Mouse (Mus musculus): Measurements from ENCODE around the gene Hexa. TPM values are rescaled to one million over a fixed set of nuclear protein-coding genes. Genes with fewer than 3 reads are reported as not detected.
A peak's percentile ranks its signal among the peaks of the same experiment; 100 is the strongest.

The Hexa gene
- polyA plus RNA-seq, 1 experiment from 2014 or later, result 39.9 TPM

DNA sequence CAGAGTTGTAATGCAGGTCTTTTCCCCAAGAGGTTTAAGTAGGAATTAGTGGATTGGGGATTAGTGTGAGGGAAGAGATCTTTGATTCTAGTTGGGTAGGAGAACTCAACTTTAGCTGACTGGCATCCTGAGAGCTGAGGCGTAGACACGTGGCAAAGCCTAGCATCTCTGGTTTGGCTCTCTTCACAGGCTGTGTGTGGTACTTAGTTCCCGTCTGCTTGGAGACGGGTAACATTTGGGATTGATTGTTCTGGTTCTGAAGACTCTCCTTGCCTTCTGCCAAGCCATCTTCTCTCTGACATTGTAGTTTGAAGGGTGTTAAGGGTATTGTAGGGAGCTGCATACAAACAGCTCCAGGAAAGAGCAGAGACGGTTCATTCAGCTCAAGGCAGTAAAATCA, 13.3 kb downstream of the Hexa start:
- DNase-seq (ENCODE audit: low spot score), result no peak

DNA sequence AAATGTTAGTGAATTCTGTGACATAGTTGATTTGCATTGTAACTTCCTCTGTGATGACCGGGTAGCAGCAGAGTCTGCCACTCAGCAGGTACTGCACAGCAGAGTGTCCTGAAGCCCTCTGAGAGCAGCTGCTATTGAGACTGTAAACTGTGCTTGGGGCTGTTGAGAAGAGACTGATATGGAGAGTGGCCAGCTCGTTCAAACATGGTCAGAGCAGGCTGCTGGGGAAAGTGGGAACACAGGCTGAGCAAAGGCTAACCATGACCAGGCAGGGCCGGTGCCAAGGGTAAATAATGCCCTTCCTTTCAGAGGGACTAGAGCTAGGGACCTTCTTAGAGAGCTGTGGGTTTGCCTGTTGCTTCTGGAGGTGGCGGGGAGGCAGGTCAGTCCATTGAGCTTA, 14.4 kb downstream of the Hexa start:
- DNase-seq (ENCODE audit: low spot score), result no peak

DNA sequence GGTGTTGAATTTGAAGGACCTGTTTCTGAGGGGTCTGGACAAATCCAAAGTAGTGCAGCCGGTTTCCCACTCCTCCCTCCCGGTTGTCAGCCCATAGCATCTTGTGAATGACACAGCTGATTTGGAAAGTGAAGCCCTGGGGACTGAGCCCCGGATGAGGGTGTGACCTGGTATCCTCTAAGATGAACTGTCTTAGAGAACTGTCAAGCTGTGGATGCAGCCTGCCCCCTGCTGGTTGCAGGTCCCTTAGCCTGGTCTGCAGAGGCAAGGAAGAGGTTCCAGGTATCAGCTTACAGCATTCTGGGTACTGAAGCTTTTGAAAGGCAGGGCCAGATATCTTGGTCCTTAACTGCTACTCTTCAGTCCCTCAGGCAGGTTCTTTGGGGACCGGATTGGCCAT, 26.3 kb downstream of the Hexa start:
- peak; percentile 82 for DNase-seq (ENCODE audit: low spot score)

DNA sequence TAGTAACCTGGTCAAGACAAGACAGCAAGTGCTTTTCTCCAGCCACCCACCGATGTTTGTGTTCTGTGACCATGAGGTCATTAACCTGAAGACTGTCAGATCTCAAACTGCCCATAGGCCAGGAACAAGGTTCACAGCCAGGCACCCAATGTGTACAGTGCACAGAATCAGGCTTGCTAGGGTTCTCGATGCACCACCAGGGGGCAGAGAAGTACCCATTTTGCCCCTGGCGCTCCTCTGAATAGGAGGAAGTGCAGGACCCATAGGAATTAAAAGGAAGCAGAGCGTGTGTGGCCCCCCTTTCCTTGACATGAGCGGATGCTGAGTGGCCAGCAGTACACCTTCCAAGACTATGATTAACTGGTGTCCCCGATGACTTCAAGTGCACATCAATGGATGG, 27.8 kb downstream of the Hexa start:
- peak; percentile 70 for DNase-seq (ENCODE audit: low spot score)

- no peak for DNase-seq (ENCODE audit: low spot score)
Measured at GRCm38 (mm10) chr9:59571852-59572251, 32.5 kb downstream of the Hexa start.

- DNase-seq (ENCODE audit: low spot score), result no peak
Measured at GRCm38 (mm10) chr9:59577401-59577800, 38.1 kb downstream of the Hexa start.

DNA sequence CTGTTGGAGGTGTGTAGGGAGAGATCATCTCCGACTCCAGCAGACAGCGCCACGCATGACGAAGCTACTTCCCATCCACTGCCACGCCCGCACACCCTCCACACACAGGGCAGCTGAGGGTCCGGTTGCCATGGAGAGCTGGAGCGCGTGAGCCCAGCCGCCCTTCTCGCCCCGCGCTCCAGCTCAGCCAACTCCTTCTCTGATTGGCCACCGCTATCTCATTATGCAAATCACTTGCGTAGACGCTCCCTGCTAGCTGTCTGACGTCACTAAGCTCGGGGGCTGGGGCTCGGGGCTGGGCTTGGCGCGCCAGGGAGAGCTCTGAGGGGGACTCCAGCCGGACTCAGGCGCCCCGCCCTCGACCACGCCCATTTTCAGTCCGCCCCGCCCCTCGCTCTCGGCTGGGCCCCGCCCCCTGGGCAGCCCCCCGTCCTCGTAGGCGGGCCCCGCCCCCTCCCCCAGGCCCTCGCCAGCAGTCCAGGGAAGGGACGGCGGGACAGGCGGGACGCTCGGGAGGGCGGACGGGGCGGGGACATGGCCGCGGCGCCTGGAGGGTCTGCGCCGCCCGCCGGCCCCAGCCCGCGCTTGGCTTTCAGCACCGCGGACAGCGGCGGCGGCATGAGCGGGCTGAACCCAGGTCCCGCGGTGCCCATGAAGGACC, 38.6 kb downstream of the Hexa start, which contains the start of gene Celf6:
TSS of gene Celf6 (plus strand) at position 74 of the 661 bp plus-strand sequence.
- peak; percentile 92 for DNase-seq (ENCODE audit: low spot score)

GRCm38 (mm10) chr9:59578505-59578867, 39.1 kb downstream of the Hexa start:
- DNase-seq (ENCODE audit: low spot score), result no peak

GRCm38 (mm10) chr9:59584871-59585308, 45.5 kb downstream of the Hexa start:
- peak; percentile 70 for DNase-seq (ENCODE audit: low spot score)

DNA sequence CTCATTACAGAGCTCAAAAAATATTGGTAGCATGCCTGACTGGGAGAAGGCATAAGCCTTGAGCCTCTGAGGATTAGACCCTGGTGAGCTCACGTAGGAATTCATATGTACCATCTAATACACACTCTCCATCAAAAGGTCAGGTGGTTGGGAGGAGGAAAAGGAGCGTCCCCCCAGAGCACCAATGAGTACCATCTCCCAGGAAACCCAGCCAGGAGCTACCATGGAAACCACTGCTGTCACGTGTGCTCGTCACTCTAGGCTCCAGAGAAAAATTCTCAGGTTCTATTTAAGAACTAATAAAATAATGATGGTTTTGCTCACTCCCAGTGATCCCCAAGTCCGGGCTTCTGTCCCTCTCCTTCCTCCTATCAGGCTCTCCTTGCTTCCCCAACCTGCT, 48.9 kb downstream of the Hexa start:
- DNase-seq (ENCODE audit: low spot score), result no peak

GRCm38 (mm10) chr9:59588710-59589671, 49.7 kb downstream of the Hexa start:
- peak; percentile 25 for DNase-seq (ENCODE audit: low spot score)

DNA sequence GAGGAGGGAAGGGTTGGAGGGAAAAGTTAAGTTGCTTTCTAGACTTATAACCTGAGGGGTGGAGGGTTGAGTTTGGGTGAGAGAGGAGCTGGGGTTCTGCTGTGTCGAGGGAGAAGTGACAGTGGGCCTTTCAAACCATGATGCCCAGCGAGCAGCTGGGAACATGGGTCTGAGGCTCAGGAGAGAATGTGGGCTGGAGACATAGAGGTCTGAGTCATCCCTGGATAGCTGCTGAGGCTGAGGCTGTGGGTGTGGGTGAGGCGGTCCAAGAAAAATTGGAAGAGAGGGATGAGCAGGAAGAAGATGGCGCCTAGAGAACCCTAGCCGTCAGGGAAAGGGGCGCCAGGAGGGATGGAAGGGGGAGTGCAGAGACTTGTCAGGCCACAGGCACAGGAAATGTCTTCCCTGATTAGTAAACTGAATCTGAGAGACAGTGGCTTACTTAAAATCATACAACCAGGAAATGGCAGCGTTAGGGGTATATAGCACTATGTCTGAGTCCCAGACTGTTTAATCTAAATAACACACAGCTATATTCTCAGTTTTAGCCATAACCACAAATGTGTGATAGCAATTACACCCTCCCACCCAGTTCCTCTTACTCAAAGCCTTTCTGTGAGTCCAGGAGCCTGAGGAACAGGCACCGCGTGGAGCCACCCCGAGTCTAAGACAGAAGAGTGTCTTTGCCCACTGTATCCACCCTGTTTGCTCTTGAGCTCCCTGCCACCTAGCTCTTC, 50.5 kb downstream of the Hexa start:
- no peak for DNase-seq (ENCODE audit: low spot score)

- DNase-seq (ENCODE audit: low spot score), result no peak
Measured at GRCm38 (mm10) chr9:59601661-59602060, 62.3 kb downstream of the Hexa start.

- DNase-seq (ENCODE audit: low spot score), result no peak
Measured at GRCm38 (mm10) chr9:59605967-59606366, 66.6 kb downstream of the Hexa start.

DNA sequence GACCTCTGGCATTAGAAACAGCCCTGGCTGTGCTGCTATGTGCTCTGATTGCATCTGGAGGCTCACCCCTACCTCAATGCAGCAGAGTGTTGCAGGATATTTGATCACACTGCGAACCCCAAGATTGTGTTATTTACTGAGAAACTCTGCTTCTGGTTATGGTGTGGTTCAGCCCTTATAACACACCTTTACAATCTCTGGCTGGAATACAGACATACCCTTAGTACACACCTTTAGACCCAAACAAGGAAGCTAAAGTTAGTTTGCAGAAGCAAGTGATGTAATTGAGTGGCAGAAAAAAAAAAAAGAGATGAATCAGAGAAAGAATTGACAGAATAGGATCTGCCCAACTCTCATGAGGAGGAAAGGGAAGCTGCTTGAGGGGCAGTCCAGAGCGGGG, 71.6 kb downstream of the Hexa start:
- DNase-seq (ENCODE audit: low spot score), result no peak

Other genes with a start within 250 kb of the Hexa start
- gene Adpgk, start 248.0 kb upstream of the Hexa start, polyA plus RNA-seq (2015; fragmentation: Nextera tagmentation; extraction: Ambion mirVana), result 19.1 and 20.6 TPM in 2 replicates
- 17.2 and 18.4 TPM in 2 replicates for gene Bbs4, start 186.0 kb upstream of the Hexa start, polyA plus RNA-seq (2015; fragmentation: Nextera tagmentation; extraction: Ambion mirVana)
- 12.3 and 13.7 TPM in 2 replicates for gene Arih1, start 52.9 kb upstream of the Hexa start, polyA plus RNA-seq (2015; fragmentation: Nextera tagmentation; extraction: Ambion mirVana)
- gene Tmem202, start 307 bp downstream of the Hexa start, polyA plus RNA-seq (2015; fragmentation: Nextera tagmentation; extraction: Ambion mirVana), result 0.23 and 0.72 TPM in 2 replicates
- gene Celf6, start 38.4 kb downstream of the Hexa start, polyA plus RNA-seq (2015; fragmentation: Nextera tagmentation; extraction: Ambion mirVana), result 0.08 TPM in 1 of 2 replicates, not detected in the other
- gene Parp6, start 77.7 kb downstream of the Hexa start, polyA plus RNA-seq (2015; fragmentation: Nextera tagmentation; extraction: Ambion mirVana), result 23.7 and 25.2 TPM in 2 replicates
- 599 and 667 TPM in 2 replicates for gene Pkm, start 116.8 kb downstream of the Hexa start, polyA plus RNA-seq (2015; fragmentation: Nextera tagmentation; extraction: Ambion mirVana)
- gene Gramd2, start 140.6 kb downstream of the Hexa start, polyA plus RNA-seq (2015; fragmentation: Nextera tagmentation; extraction: Ambion mirVana), result 0.20 and 0.41 TPM in 2 replicates
- gene Senp8, start 211.2 kb downstream of the Hexa start, polyA plus RNA-seq (2015; fragmentation: Nextera tagmentation; extraction: Ambion mirVana), result 6.6 and 8.6 TPM in 2 replicates
- 3.4 and 4.3 TPM in 2 replicates for gene Myo9a, start 211.4 kb downstream of the Hexa start, polyA plus RNA-seq (2015; fragmentation: Nextera tagmentation; extraction: Ambion mirVana)